Mouse (Mus musculus): ENCODE results near the gene Eif4g1.

- TF ChIP-seq CTCF (IDR thresholded peaks at IDR 0.05; ENCODE audit: low read depth) (no peak), EP300 (IDR thresholded peaks at IDR 0.05; ENCODE audit: low read depth) (no peak)
These were observed 46.0 kb upstream of the Eif4g1 start for GRCm38 (mm10) chr16:20621991-20622685.

All from heart, postnatal 0 days (tissue).